Mouse (Mus musculus): ENCODE data around the gene Papss1. TPM values are rescaled to one million over a fixed set of nuclear protein-coding genes. Genes with fewer than 3 reads are reported as not detected.

The Papss1 gene
- polyA plus RNA-seq, 1 experiment from 2014 or later: 101 TPM

DNA sequence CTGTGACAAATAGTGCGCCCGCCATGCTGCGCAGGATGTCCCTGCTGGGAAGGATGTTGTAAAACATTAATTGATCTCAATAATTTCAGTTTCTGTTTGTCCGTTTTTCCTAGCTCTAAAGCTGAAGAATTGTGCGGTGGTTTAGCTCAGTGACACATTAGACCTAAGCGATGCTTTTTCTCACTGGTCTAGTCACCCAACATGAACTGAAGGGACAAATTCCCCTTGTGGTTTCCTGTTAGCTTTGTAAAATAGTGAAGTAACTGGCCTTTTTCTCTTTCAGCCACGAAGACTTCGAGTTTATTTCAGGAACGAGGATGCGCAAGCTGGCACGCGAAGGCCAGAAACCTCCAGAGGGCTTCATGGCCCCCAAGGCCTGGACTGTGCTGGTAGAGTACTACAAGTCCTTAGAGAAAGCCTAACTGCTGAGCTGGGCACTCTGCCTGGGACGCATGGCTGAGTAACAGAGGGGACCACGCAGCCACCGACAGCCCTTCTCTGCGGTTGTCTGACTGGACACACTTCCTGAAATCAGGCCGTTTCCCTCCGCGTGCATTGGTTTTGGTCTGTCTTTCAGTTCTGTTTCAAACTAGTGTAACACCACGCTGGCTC is 78.2 kb downstream of the Papss1 start:
- no peak overlapping the region for H3K4me3 ChIP-seq (replicated peaks)
- no peaks in the 10 kb centered on the region for H3K27me3 ChIP-seq
- peaks cover 12% of the 10 kb centered on the region for H3K4me1 ChIP-seq (replicated peaks)
- no peaks in the 10 kb centered on the region for H3K9me3 ChIP-seq
- no peak overlapping the region for H3K9ac ChIP-seq (replicated peaks)
- no peak overlapping the region for H3K27ac ChIP-seq
- 94% methylated on average over 20 of the region's 20 CpGs for WGBS
- ATAC-seq: no peak
- peaks cover 18% of the 10 kb centered on the region for H3K36me3 ChIP-seq
- H3K4me2 ChIP-seq (replicated peaks): no peak overlapping the region

DNA sequence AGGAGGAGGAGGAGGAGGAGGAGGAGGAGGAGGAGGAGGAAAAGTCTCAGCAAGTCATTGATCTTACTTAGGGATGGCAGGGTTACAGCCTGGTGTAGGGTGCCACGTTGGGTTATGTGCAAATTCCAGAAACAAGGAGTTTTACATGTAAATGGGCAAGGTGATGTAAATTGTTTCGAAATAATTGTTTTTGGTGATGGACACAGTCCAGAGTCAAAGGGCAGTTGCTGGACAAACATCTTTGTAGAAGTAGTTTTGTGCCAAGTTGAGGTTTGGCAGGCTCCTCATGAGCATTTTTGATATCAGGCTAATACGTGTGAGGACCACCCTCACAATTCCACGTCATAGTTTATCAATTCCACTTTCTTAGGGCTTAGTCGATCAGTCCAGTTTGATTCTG is 80.6 kb downstream of the Papss1 start:
- no peaks in the 10 kb centered on the region for H3K27me3 ChIP-seq
- H3K36me3 ChIP-seq: peaks cover 15% of the 10 kb centered on the region
- H3K4me2 ChIP-seq (replicated peaks): no peak overlapping the region
- no peak overlapping the region for H3K9ac ChIP-seq (replicated peaks)
- ATAC-seq: no peak
- H3K27ac ChIP-seq: no peak overlapping the region
- no peaks in the 10 kb centered on the region for H3K9me3 ChIP-seq
- 94% methylated on average over 5 of the region's 5 CpGs for WGBS
- H3K4me1 ChIP-seq (replicated peaks): 0 out of 2 replicates have a peak, but pooled peaks cover 5% of the 10 kb centered on the region
- no peak overlapping the region for H3K4me3 ChIP-seq (replicated peaks)

DNA sequence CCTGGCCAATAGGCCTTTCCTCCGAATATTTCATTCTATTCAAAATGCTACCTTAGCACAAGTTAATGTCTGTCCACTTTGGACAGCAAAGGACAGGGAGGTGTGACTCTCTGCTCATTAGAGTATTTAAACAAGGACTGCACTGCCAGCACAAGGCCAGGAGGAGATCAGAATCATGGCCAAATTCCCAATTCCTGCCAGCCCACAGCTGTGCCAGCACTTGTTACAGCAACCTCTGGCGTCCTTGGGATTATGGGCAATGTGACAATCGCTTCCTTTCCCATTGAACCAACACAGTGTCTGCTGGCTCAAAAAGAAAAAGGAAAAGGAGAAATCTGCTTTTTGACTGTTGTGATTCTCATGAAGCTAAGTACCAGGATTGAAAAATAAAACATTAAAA is 89.8 kb downstream of the Papss1 start:
- 93% methylated on average over 3 of the region's 3 CpGs for WGBS
- H3K27ac ChIP-seq: no peak overlapping the region

DNA sequence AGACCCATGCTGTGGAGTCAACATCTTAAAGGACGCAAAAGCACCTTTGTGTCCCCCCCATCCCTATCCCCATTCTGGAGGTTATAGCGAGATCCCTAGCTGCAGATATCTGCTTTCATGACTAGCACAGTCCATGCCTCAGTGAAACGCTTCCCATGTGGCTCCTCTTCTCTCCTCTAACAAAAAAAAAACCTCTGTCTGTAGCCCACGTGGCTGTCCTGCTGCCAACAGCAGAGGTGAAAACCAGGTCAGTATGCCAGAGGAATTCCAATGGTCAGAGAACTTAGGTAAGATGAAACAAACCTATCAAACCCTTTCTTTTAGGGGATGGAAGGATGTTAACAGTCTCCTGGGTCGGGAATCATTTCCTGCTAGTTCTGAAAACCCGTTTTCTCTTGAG is 91.5 kb downstream of the Papss1 start:
- Histone ChIP-seq H3K9me3 (no peaks in the 10 kb centered on the region), H3K4me1 (replicated peaks) (no peaks in the 10 kb centered on the region), H3K4me3 (replicated peaks) (no peak overlapping the region), H3K27ac (no peak overlapping the region), H3K27me3 (no peaks in the 10 kb centered on the region), H3K36me3 (no peaks in the 10 kb centered on the region), H3K4me2 (replicated peaks) (no peak overlapping the region), H3K9ac (replicated peaks) (no peak overlapping the region)
- no peak for ATAC-seq
- WGBS: 78% methylated on average over 6 of the region's 6 CpGs

More for the DNA sequence above, 89.8 kb downstream of the Papss1 start:
- no peak for ATAC-seq
- H3K9ac ChIP-seq (replicated peaks): no peak overlapping the region
- no peaks in the 10 kb centered on the region for H3K4me1 ChIP-seq (replicated peaks)
- no peaks in the 10 kb centered on the region for H3K36me3 ChIP-seq
- H3K27me3 ChIP-seq: no peaks in the 10 kb centered on the region
- H3K9me3 ChIP-seq: no peaks in the 10 kb centered on the region
- H3K4me2 ChIP-seq (replicated peaks): no peak overlapping the region
- no peak overlapping the region for H3K4me3 ChIP-seq (replicated peaks)

DNA sequence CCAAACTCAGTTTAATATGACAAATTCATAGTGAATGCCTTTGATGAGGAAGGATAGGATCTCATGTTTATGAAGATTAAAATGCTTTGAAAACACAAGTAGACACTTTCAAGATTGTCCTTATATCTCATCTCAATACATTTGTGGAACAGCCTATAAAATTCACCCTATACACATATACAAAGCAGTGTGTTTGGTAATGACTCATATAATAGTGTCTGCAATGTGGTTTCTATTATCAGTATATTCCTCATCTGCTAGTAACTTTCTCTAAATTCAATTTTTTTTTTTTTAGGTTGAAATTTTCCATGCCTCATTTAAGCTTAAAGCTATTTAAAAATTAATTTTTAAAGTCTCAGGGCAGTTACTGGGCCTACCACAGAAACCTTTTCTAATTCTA is 95.6 kb downstream of the Papss1 start:
- no peak for ATAC-seq
- Histone ChIP-seq H3K4me1 (replicated peaks) (no peaks in the 10 kb centered on the region), H3K9me3 (no peaks in the 10 kb centered on the region), H3K27ac (no peak overlapping the region), H3K4me2 (replicated peaks) (no peak overlapping the region), H3K9ac (replicated peaks) (no peak overlapping the region), H3K36me3 (no peaks in the 10 kb centered on the region), H3K4me3 (replicated peaks) (no peak overlapping the region), H3K27me3 (no peaks in the 10 kb centered on the region)

DNA sequence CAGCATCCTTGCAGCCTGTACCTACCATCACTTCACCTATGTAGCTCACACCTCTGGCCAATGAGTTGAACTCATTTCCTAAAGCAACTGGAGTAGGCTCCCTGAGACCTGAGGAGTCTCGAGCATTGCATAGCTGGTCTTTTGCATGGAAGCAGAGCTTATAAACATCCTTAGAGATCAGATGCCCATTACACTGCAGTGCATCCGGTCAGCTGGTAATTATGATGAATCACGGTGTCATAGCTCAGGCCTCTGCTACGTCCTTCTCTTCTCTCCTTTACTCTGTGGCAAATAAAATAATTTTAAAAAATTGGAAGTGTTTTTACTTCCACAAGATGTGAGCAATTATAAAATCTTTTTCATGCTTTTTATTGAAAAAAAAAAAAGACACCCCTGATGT is 96.1 kb downstream of the Papss1 start:
- H3K36me3 ChIP-seq: no peaks in the 10 kb centered on the region

DNA sequence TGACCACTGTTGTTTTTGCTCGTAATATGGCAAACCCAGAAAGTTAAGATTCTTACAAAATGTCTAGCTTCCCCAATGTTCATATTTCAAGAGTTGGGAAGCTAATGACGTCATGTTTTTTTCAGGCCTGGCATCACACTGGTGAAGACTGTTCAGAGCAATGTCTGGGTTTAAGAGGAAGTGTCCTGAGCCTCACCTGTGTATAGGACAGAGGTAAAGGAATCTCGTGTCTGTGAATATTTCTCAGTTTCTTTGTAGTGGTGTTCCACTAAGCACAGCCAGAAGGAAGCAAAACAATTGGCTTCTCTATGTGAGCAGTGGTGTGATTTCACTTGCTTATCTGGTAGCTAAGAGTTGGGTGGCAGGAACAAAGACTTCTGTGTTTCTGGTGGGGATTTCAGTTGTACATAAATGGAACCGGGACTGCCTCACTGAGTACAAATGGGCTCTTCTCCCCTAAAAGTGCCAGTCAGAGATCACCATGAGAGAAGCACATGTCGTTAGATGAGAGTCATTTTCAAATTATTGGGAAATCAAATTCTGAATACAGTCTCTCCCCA is 98.1 kb downstream of the Papss1 start:
- WGBS: 81% methylated on average over 5 of the region's 5 CpGs
- Histone ChIP-seq H3K9me3 (no peaks in the 10 kb centered on the region), H3K4me1 (replicated peaks) (no peaks in the 10 kb centered on the region), H3K9ac (replicated peaks) (no peak overlapping the region), H3K36me3 (no peaks in the 10 kb centered on the region), H3K27me3 (no peaks in the 10 kb centered on the region), H3K4me2 (replicated peaks) (no peak overlapping the region), H3K4me3 (replicated peaks) (no peak overlapping the region), H3K27ac (no peak overlapping the region)
- ATAC-seq: no peak

More for the DNA sequence above, 96.1 kb downstream of the Papss1 start:
- H3K4me1 ChIP-seq (replicated peaks): no peaks in the 10 kb centered on the region
- no peak for ATAC-seq
- no peak overlapping the region for H3K4me2 ChIP-seq (replicated peaks)
- WGBS: 89% methylated on average over 4 of the region's 4 CpGs
- H3K9ac ChIP-seq (replicated peaks): no peak overlapping the region
- no peaks in the 10 kb centered on the region for H3K27me3 ChIP-seq
- no peak overlapping the region for H3K27ac ChIP-seq
- no peaks in the 10 kb centered on the region for H3K9me3 ChIP-seq
- no peak overlapping the region for H3K4me3 ChIP-seq (replicated peaks)

DNA sequence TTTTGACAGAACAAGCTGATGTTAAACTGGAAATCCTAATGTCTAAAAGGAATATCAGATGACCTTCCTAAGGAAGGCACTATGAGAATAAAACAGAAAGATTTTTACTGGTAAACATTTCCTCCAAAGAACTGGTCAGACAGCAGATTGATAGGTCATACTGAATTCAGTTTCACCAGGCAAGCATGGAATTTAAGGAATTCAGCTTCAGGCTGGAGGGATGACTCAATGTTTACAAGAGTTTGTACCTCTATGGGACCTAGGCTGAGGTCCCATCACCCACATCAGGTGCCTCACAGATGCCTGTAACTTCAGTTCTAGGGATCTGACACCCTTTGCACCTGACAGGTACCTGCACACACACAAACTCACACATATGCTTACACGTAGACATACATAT is 105.3 kb downstream of the Papss1 start:
- H3K36me3 ChIP-seq: no peaks in the 10 kb centered on the region
- no peaks in the 10 kb centered on the region for H3K9me3 ChIP-seq
- no peak overlapping the region for H3K4me3 ChIP-seq (replicated peaks)
- 76% methylated on average over 1 of the region's 1 CpGs for WGBS
- H3K4me1 ChIP-seq (replicated peaks): no peaks in the 10 kb centered on the region
- ATAC-seq: no peak
- no peak overlapping the region for H3K9ac ChIP-seq (replicated peaks)
- H3K27ac ChIP-seq: no peak overlapping the region
- H3K4me2 ChIP-seq (replicated peaks): no peak overlapping the region
- no peaks in the 10 kb centered on the region for H3K27me3 ChIP-seq

DNA sequence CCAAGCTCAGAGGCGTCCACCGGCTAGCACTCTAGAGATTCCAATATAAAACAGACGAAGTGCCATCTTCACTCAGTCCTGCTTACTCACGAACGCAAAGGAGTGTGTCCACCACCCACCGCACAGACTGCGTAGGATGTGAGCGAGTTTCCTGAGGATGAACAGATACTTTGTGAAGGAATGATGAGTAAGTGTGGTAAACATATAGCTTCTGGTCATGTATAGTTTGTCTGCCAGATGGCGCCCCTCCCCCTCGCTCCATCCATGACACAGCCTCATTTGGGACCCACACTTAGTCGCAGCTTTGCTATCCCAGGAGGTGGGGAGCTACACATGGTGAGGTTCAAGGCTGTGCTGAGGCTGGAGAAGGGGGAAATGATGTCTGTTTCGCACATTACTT is 121.5 kb downstream of the Papss1 start:
- Histone ChIP-seq H3K27ac (no peak overlapping the region), H3K36me3 (no peaks in the 10 kb centered on the region), H3K9ac (replicated peaks) (no peak overlapping the region), H3K4me2 (replicated peaks) (no peak overlapping the region), H3K9me3 (no peaks in the 10 kb centered on the region), H3K27me3 (no peaks in the 10 kb centered on the region), H3K4me1 (replicated peaks) (no peaks in the 10 kb centered on the region), H3K4me3 (replicated peaks) (no peak overlapping the region)
- ATAC-seq: 0 out of 2 replicates have a peak, but pooled peaks have one; percentile 24
- WGBS: 88% methylated on average over 12 of the region's 12 CpGs

DNA sequence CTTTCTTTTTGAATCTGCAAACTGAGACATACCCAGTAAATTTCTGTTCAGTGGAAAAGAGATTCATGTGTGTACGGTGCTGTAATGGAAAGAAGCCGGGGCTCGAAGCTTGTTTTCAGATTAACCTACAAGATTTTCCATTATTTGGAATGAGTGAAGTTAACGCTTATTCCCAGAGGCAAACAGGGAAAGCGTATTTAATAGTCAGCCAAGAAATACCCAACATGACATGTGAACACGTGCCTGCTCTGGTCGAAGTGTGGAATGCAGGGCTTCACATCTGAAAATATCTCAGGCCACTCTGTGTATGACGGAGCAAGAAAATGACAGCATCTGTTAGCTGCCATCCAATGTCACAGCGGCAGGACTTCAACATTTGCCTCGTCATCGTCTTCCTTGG is 125.4 kb downstream of the Papss1 start:
- Histone ChIP-seq H3K9me3 (no peaks in the 10 kb centered on the region), H3K4me1 (replicated peaks) (no peaks in the 10 kb centered on the region), H3K4me3 (replicated peaks) (no peak overlapping the region), H3K9ac (replicated peaks) (no peak overlapping the region), H3K4me2 (replicated peaks) (no peak overlapping the region), H3K27me3 (no peaks in the 10 kb centered on the region), H3K36me3 (no peaks in the 10 kb centered on the region), H3K27ac (no peak overlapping the region)
- WGBS: 85% methylated on average over 11 of the region's 11 CpGs
- no peak for ATAC-seq

DNA sequence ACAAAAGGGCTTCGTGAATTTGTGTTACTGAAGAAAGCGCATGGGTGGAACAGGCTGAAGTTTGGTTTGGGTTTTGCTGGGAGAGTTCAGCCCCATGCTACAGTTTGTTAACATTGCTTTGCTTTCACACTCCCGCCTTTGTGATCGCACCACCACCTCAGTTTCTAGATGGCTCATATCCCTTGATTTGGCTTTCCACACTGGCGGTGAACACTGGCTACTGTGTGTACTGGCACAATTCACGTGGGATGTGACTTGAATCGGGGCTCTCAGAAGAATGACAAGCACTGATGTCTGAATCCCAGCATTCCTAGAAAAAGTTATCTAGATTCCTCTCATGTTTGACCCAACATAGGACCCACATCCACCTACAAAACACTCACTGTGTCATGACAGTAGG is 126.0 kb downstream of the Papss1 start:
- Histone ChIP-seq H3K9ac (replicated peaks) (no peak overlapping the region), H3K36me3 (no peaks in the 10 kb centered on the region), H3K27ac (no peak overlapping the region), H3K9me3 (no peaks in the 10 kb centered on the region), H3K4me3 (replicated peaks) (no peak overlapping the region), H3K4me2 (replicated peaks) (no peak overlapping the region), H3K27me3 (no peaks in the 10 kb centered on the region), H3K4me1 (replicated peaks) (no peaks in the 10 kb centered on the region)
- no peak for ATAC-seq
- WGBS: 91% methylated on average over 7 of the region's 7 CpGs

DNA sequence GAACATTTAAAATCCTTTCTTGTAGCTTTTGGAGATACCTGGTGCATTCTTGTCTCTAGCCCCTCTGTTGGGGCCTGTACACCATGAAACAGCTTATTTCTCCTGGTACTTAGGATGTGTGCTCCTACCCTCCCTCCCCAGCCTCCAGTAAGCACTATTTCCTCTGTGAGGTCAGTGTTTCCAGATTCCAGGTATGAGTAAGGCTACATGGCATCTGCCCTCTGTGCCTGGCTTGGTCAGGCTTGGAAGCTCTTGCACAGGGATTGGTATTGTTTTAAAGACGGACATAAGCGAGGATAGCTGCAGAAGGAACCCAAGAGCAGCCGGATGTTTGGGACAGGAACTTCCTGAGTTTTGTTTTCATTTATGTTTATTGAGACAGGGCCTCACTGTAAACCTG is 126.6 kb downstream of the Papss1 start:
- Histone ChIP-seq H3K9ac (replicated peaks) (no peak overlapping the region), H3K4me3 (replicated peaks) (no peak overlapping the region), H3K27me3 (no peaks in the 10 kb centered on the region), H3K4me1 (replicated peaks) (no peaks in the 10 kb centered on the region), H3K36me3 (no peaks in the 10 kb centered on the region), H3K4me2 (replicated peaks) (no peak overlapping the region), H3K27ac (no peak overlapping the region), H3K9me3 (no peaks in the 10 kb centered on the region)
- no peak for ATAC-seq
- WGBS: 84% methylated on average over 3 of the region's 3 CpGs

Measured in midbrain, embryonic 13.5 days (tissue).